Mouse (Mus musculus) megakaryocyte, adult 5-6 weeks (primary cell): ENCODE measurements around the gene Clcf1. TPM values are rescaled to one million over a fixed set of nuclear protein-coding genes. Genes with fewer than 3 reads are reported as not detected.

Experiments
- ATAC-seq: 2 replicates; pipeline ENCODE4 v1.8.0; 2016; ENCODE audit warnings: mild to moderate bottlenecking, inconsistent platforms; ENCODE audit not compliant: poor library complexity, severe bottlenecking
- total RNA-seq, 2 experiments: library from RNA; stranded (forward) in 1 of 2; stranded (reverse) in 1 of 2; fragments of 153-499, 151-499 nt in 1 of 2; fragments of 221-1000, 200-1000 nt in 1 of 2; gene quantifications; 2 replicates each; pipeline versions ENCODE4 v1.2.3 to v1.2.4; 2015 to 2017

Clcf1 gene
- total RNA-seq, 2 experiments from 2014 or later: 0.40 to 1.4 TPM

GRCm38 (mm10) chr19:4192251-4192985 is 21.6 kb upstream of the Clcf1 start:
- no peak for ATAC-seq

GRCm38 (mm10) chr19:4193129-4193528 is 20.9 kb upstream of the Clcf1 start:
- ATAC-seq: no peak

- no peak for ATAC-seq
Measured at GRCm38 (mm10) chr19:4194021-4194724, 19.9 kb upstream of the Clcf1 start.

DNA sequence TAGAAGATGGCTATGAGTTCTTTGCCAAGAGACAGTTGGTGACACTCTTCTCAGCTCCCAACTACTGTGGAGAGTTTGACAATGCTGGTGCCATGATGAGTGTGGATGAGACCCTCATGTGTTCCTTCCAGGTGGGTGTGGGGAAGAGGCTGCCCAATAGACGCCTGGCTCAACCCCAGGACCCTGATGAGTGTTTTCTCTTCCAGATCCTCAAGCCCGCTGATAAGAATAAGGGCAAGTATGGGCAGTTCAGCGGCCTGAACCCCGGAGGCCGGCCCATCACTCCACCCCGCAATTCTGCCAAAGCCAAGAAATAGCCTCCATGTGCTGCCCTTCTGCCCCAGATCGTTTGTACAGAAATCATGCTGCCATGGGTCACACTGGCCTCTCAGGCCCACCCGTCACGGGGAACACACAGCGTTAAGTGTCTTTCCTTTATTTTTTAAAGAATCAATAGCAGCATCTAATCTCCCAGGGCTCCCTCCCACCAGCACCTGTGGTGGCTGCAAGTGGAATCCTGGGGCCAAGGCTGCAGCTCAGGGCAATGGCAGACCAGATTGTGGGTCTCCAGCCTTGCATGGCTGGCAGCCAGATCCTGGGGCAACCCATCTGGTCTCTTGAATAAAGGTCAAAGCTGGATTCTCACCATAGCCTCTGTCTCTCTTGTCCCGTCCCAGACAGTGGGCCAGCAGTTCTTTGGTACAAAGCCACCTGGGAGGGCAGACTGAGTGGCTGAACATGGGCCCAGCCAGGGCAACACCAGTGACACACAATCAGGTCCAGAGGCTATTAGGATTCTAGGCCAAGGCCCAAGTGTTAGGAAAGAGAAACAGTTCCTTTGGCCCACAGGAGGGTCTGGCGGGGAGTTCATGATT is 19.0 kb upstream of the Clcf1 start:
- ATAC-seq: no peak

GRCm38 (mm10) chr19:4196048-4196447 is 18.0 kb upstream of the Clcf1 start:
- no peak for ATAC-seq

DNA sequence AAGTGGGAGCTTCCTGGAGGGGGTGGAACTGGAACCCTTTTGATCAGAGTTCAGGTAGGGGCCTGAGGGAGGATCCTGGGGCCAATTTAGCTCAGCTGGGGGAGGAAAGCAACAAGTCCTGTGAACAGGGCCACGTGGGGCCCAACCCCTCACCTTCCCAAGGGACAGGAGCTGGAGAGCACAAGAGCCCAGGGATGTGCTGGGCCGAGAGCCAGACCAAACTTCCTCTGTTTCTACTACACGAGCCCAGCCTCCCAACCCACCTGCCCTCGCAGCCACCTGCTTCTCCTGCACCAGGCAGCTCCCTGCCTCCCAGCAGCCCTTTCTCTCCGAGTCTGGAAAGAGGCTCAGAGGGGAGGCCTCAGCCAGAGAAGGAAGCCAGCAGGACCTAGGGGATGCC is 17.5 kb upstream of the Clcf1 start:
- ATAC-seq: no peak

GRCm38 (mm10) chr19:4197180-4197579 is 16.9 kb upstream of the Clcf1 start:
- ATAC-seq: no peak

DNA sequence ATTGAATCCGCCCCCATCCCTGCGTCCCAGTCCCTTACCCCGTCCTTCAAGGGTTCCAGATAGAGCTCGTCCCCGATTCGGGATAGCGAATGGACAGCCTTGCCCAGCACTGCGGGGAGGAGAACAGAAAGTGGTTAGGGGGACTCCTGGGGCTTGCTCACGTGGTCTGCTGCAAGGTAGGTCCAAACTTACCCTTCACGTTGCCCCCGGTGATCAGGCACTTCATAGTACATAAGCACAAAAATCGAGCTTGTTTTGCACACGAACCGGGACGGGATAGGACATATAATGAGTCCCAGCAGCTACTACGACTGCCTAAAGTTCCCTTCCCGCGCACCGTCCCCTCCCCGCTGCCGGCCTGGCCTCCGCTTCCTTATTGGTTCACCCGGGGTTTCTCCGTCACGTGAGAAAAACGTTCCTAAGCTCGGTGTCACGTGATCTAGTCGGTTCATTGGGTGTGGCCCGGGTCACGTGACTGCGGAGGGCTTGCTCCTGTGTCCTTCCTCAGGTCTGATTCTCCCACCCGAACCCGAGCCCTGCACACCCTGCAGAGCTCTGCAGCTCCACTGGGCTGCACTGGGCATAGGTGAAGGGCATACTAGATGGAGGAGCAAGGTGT is 12.6 kb upstream of the Clcf1 start, which contains the start of gene Rad9a:
Rad9a (minus strand) TSS at position 372 of the 619 bp plus-strand sequence.
- ATAC-seq: peak; percentile 86

DNA sequence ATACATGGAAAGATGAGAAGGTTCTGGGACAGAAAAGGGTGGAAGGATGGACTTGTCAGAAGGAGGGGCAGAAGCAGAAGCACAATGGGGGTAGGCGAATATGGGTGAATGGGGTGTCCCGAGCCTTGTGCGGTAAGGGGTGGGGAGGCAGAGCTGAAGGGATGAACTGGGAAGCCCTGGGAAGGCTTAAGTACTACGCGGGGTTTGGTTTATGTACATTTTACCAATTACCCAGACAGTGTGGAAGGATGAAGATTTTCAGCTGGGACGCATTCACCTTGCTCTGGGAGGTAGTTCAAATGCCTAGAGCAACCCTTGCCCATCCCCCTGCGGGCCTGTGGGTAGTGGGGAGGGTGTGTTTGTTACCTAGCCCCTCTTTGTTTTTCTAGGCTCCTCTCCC is 11.9 kb upstream of the Clcf1 start:
- no peak for ATAC-seq

DNA sequence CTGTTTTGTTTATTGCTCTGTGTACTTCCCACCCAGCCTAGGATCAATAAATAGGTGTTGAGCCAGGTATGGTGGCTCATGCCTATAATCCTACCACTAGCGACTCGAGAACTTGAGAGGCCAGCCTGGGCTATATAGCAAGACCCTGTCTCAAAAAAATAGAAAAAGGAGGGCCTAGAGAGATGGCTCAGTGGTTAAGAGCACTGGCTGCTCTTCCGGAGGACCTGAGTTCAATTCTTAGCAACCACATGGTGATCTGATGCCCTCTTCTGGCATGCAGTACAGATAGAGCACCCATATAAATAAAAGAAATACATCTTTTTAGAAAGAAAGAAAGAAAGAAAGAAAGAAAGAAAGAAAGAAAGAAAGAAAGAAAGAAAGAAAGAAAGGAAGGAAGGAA is 10.9 kb upstream of the Clcf1 start:
- ATAC-seq: no peak

- peak; percentile 36 for ATAC-seq
Measured at GRCm38 (mm10) chr19:4203604-4204326, 10.3 kb upstream of the Clcf1 start.

GRCm38 (mm10) chr19:4204889-4205288 is 9.1 kb upstream of the Clcf1 start:
- ATAC-seq: no peak

DNA sequence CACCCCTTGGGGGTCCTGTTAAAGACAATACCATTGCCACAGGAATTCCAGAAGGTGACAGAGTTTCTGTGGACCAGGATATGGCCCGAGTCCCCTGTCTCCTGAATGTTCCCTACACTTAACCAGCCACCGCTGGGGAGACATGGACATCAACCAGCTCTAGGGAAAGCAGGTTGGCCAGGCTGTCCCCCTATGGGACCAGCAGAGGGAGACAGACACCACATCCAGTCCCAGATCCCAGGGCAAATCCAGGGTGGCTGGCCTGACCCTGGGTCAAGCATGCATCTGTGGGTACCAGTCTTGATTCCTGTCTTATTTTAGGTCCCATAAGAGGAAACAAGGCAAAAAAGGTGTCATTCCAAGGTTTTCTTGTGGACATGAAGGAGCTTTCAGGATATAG is 7.1 kb upstream of the Clcf1 start:
- ATAC-seq: peak; percentile 86

DNA sequence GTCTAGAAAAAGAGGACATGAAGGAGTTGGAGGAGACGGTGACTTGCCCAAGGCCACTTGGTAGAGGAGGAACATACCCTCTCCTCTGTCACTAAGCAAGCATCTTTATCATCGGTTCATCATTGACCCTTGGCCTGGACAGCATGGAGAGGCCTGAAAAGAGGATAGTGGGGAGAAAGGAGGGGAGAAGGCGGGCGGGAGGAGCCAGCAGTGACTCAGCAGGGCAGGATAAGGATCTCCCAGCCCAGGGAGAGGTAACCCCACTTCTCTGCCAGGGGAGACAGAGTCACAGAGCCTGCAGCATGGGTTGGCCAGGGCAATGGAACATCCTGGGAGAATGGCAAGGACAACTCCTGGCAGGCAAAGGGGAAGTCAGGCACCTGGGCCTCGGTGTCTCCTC is 5.5 kb upstream of the Clcf1 start:
- no peak for ATAC-seq

DNA sequence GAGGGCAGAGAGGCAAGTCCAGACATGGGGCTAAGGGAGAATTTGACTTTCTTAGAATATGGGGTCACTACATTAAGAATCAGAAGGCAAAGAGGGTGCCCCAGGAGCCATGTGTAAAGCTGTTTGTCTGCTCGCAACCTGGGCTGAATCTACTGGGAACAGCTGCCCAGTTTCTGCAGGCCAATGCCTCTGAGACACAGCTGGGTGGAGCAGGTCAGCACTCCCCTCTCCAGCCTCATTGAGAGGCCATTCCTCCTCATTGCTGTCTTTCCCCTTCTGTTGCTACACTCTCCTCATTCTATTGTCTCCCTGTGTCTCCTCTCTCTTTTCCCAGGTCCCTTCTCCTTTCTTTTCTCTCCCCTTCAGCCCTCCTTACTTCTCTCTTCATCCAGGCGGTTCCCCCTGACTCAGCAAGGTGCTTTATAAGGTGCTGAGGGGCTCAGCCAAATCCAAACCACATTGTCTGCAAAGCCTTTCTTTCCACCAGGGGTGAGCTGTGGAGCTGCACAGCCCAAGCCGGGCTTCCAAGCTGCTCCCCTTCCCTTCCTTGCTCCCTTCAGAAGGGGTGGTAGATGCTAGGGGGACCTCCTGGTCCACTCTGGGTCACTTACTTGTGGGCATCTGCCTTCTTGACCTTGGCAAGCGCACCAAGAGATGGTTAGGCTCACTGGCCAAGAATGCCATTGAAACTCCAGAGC is 2.0 kb upstream of the Clcf1 start:
- no peak for ATAC-seq

DNA sequence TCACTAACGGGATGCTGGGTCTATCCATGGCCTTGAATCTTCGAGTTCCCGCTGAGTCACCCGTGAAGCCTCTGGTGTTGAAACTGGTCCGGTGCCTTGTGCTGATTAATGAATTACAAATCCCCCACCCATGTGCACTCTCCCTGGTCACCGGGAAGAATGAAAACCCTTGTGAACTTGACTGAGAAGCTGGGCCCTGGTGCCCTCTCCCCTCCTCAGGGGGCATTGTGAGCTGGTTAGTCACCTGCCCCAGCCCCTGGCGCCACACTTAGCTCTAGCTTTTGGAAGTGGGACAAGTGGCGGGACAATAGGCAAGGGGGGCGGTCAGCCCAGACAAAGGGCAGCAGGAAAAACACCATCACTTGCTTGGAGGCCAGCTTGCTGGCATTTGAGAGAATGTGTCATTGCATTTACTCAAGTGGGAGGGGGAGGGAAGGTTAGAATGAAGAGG is 489 bp upstream of the Clcf1 start:
- peak; percentile 33 for ATAC-seq

DNA sequence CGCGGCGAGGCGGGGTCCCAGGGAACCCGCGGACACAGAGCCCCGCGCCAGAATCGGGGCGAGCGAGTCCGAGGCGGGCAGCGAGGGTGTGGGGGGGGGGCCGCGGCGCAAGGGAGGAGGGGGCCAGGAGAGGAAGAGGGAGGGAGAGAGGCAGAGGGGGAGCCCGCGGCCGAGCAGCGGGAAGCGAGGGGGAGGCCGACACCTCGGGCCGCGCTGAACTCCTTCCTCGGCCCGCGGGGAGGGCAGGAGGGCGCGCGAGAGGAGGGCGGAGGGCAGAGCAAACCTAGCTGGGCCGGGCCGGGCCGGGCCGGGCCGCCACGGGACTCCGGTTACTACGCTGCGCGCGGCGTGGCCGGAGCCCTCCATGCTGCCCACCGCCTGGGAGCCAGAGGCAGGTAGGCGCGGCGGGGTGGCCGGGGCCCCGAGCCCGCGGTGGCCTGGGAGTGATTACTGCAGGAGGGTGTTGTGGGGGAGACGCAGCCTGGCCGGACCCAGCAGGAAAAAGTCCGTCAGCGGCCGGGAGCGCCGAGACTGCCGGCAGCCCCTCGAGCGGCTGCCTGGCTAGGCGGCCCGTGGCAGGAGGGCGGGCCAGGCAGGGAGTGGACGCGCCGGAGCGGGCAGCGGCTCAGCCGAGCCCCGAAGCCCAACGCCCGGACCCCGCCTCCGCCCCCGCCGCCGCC is 873 bp downstream of the Clcf1 start:
- peak; percentile 51 for ATAC-seq

GRCm38 (mm10) chr19:4215451-4215840 is 1.4 kb downstream of the Clcf1 start:
- no peak for ATAC-seq
